Mouse (Mus musculus) MEL (cell line): Measurements from ENCODE around the gene Prrt3. TPM values are rescaled to one million over a fixed set of nuclear protein-coding genes. Genes with fewer than 3 reads are reported as not detected.

Source experiments
- DNase-seq: peaks from one replicate; pipeline ENCODE4 v3.0.0; 2011; ENCODE audit warnings: low read depth, low spot score
- H3K27ac ChIP-seq: 2 replicates; pipeline ENCODE4 v1.5.1; 2012; ENCODE audit warnings: low read depth, mild to moderate bottlenecking, control low read depth, low read length, moderate library complexity; ENCODE audit not compliant: control insufficient read depth
- H3K27me3 ChIP-seq, 2 experiments: fragments of 150-350 bp in 1 of 2; sonication (generic) in 1 of 2; 2 replicates each; pipeline ENCODE4 v1.6.1; 2012; ENCODE audit warnings: low read length in 2 of 2, mild to moderate bottlenecking in 2 of 2, improper control_type of control experiment in 1 of 2, moderate library complexity in 1 of 2; ENCODE audit not compliant: insufficient read depth in 2 of 2, control insufficient read depth in 1 of 2
- H3K36me3 ChIP-seq, 2 experiments: 2 replicates each; pipeline ENCODE4 v1.6.1; 2012 to 2014; ENCODE audit warnings: low read length in 2 of 2, improper control_type of control experiment in 1 of 2, inconsistent platforms in 1 of 2, mild to moderate bottlenecking in 1 of 2; ENCODE audit not compliant: insufficient read depth in 2 of 2, control insufficient read depth in 1 of 2
- H3K4me1 ChIP-seq, 2 experiments: fragments of 150-350 bp in 1 of 2; sonication (generic) in 1 of 2; 2 replicates each; pipeline ENCODE4 v1.6.1; 2012; ENCODE audit warnings: low read length in 2 of 2, improper control_type of control experiment in 1 of 2, mild to moderate bottlenecking in 1 of 2; ENCODE audit not compliant: insufficient read depth in 2 of 2, control insufficient read depth in 1 of 2
- H3K4me3 ChIP-seq, 2 experiments: fragments of 150-350 bp in 1 of 2; sonication (generic) in 1 of 2; 2 replicates each; pipeline ENCODE4 v1.5.1; 2012; ENCODE audit warnings: low read depth in 2 of 2, low read length in 2 of 2, mild to moderate bottlenecking in 2 of 2, moderate library complexity in 2 of 2, control low read depth in 1 of 2, improper control_type of control experiment in 1 of 2; ENCODE audit not compliant: control insufficient read depth in 1 of 2, insufficient read depth in 1 of 2
- H3K79me2 ChIP-seq: 2 replicates; pipeline ENCODE4 v1.6.1; 2012; ENCODE audit warnings: mild to moderate bottlenecking, low read length, moderate library complexity; ENCODE audit not compliant: control insufficient read depth, poor library complexity, insufficient read depth
- H3K9ac ChIP-seq: 2 replicates; pipeline ENCODE4 v1.6.1; 2012; ENCODE audit warnings: low read depth, mild to moderate bottlenecking, control low read depth, low read length, moderate library complexity; ENCODE audit not compliant: control insufficient read depth, poor library complexity, severe bottlenecking
- H3K9me3 ChIP-seq: fragments of 150-350 bp; sonication (generic); replicated peaks from 2 replicates; pipeline ENCODE4 v1.6.1; 2012; ENCODE audit warnings: mild to moderate bottlenecking, low read length, improper control_type of control experiment, moderate library complexity; ENCODE audit not compliant: insufficient read depth
- ETS1 ChIP-seq: IDR thresholded peaks from 2 replicates; pipeline ENCODE4 v1.6.1; 2012; ENCODE audit warnings: low read depth, mild to moderate bottlenecking, inconsistent platforms, low read length, improper control_type of control experiment, moderate library complexity
- MAX ChIP-seq: IDR thresholded peaks from 2 replicates; pipeline ENCODE4 v1.6.1; 2011; ENCODE audit warnings: low read length, improper control_type of control experiment
- ZMIZ1 ChIP-seq: IDR thresholded peaks from 2 replicates; pipeline ENCODE4 v1.6.1; 2012; ENCODE audit warnings: low read depth, mild to moderate bottlenecking, inconsistent platforms, low read length, improper control_type of control experiment, moderate library complexity
- polyA plus RNA-seq, 2 experiments: library from polyadenylated mRNA; stranded (reverse) in 1 of 2; unstranded in 1 of 2; fragments of >175 nt in 1 of 2; fragments of >200 nt in 1 of 2; gene quantifications; 2 replicates each; pipeline versions ENCODE4 v1.2.1 to v1.2.4; 2012; ENCODE audit warnings: low replicate concordance in 2 of 2, low read depth in 1 of 2; ENCODE audit not compliant: insufficient read length in 2 of 2, insufficient read depth in 1 of 2, missing spikeins in 1 of 2
- total RNA-seq: library from RNA; depleted of rRNA; stranded (reverse); fragments of 300-350 nt; gene quantifications from 2 replicates; pipeline ENCODE4 v1.2.3, GENCODE M21; 2012; rRNA removed

The Prrt3 gene
- total and polyA plus RNA-seq, 3 experiments, result 0.08 to 0.10 TPM; not detected in 1

- H3K27ac ChIP-seq, result no peak overlapping the region
- no peaks in the 10 kb centered on the region for H3K27me3 ChIP-seq
- no peak overlapping the region for H3K4me3 ChIP-seq
- peaks cover 12 to 13% of the 10 kb centered on the region in 2 experiments for H3K36me3 ChIP-seq
- no peak for DNase-seq
- H3K79me2 ChIP-seq, result peaks cover 18% of the 10 kb centered on the region
- H3K9me3 ChIP-seq, result no peaks in the 10 kb centered on the region
- H3K9ac ChIP-seq, result no peak overlapping the region
- H3K4me1 ChIP-seq, result peaks cover 4 to 16% of the 10 kb centered on the region in 2 experiments
- TF ChIP-seq ETS1 (0 out of 2 replicates have a peak, but pooled peaks have one; percentile 21), MAX (no peak), ZMIZ1 (no peak)
- TF ChIP-seq, all 39 proteins: peak for 1
These were observed 57.3 kb downstream of the Prrt3 start for GRCm38 (mm10) chr6:113444207-113444965.

Other genes starting within 250 kb of the Prrt3 start
- gene Cpne9, start 219.6 kb downstream of the Prrt3 start, total RNA-seq, result 0.72 and 1.6 TPM in 2 replicates
- 1 to 10 TPM in 1 of 2 experiments, not detected in 1; 1.3 TPM for gene Cpne9, start 219.6 kb downstream of the Prrt3 start, polyA plus RNA-seq
- gene Brpf1, start 194.8 kb downstream of the Prrt3 start, total RNA-seq, result 29.8 and 32.6 TPM in 2 replicates
- gene Brpf1, start 194.8 kb downstream of the Prrt3 start, polyA plus RNA-seq, result 10 to 100 TPM; 44.9 to 46.8 TPM
- gene Ogg1, start 175.0 kb downstream of the Prrt3 start, total RNA-seq, result 8.7 and 9.2 TPM in 2 replicates
- 10 to 100 TPM in 1 of 2 experiments, not detected in 1; 20.0 TPM for gene Ogg1, start 175.0 kb downstream of the Prrt3 start, polyA plus RNA-seq
- 5.3 and 7.9 TPM in 2 replicates for gene Camk1, start 157.9 kb downstream of the Prrt3 start, total RNA-seq
- 10 to 100 TPM in 1 of 2 experiments, not detected in 1; 13.3 TPM for gene Camk1, start 157.9 kb downstream of the Prrt3 start, polyA plus RNA-seq
- gene Tada3, start 124.0 kb downstream of the Prrt3 start, total RNA-seq, result 25.0 and 26.1 TPM in 2 replicates
- 10 to 100 TPM in 1 of 2 experiments, not detected in 1; 62.2 TPM for gene Tada3, start 124.0 kb downstream of the Prrt3 start, polyA plus RNA-seq
- 217 and 231 TPM in 2 replicates for gene Arpc4, start 123.8 kb downstream of the Prrt3 start, total RNA-seq
- 100 to 1,000 TPM in 1 of 2 experiments, not detected in 1; 375 TPM for gene Arpc4, start 123.8 kb downstream of the Prrt3 start, polyA plus RNA-seq
- gene Ttll3, start 112.7 kb downstream of the Prrt3 start, total RNA-seq, result 4.1 and 5.7 TPM in 2 replicates
- gene Ttll3, start 112.7 kb downstream of the Prrt3 start, polyA plus RNA-seq, result 10 to 100 TPM in 1 of 2 experiments, not detected in 1; 11.2 TPM
- gene Rpusd3, start 82.6 kb downstream of the Prrt3 start, total RNA-seq, result 24.8 and 29.4 TPM in 2 replicates
- 10 to 100 TPM in 1 of 2 experiments, not detected in 1; 34.1 TPM for gene Rpusd3, start 82.6 kb downstream of the Prrt3 start, polyA plus RNA-seq
- gene Cidec, start 66.2 kb downstream of the Prrt3 start, total RNA-seq, result not detected in 2 replicates
- gene Cidec, start 66.2 kb downstream of the Prrt3 start, polyA plus RNA-seq, result not detected
- 82.8 and 95.6 TPM in 2 replicates for gene Jagn1, start 59.4 kb downstream of the Prrt3 start, total RNA-seq
- gene Jagn1, start 59.4 kb downstream of the Prrt3 start, polyA plus RNA-seq, result 10 to 100 TPM in 1 of 2 experiments, not detected in 1; 80.6 TPM
- gene Il17re, start 43.4 kb downstream of the Prrt3 start, total RNA-seq, result 0.13 TPM in 1 of 2 replicates, not detected in the other
- not detected for gene Il17re, start 43.4 kb downstream of the Prrt3 start, polyA plus RNA-seq
- 0.52 and 1.2 TPM in 2 replicates for gene Il17rc, start 30.5 kb downstream of the Prrt3 start, total RNA-seq
- 1 to 10 TPM in 1 of 2 experiments, not detected in 1; 1.8 TPM for gene Il17rc, start 30.5 kb downstream of the Prrt3 start, polyA plus RNA-seq
- 4.1 and 5.9 TPM in 2 replicates for gene Creld1, start 18.6 kb downstream of the Prrt3 start, total RNA-seq
- 10 to 100 TPM in 1 of 2 experiments, not detected in 1; 26.7 TPM for gene Creld1, start 18.6 kb downstream of the Prrt3 start, polyA plus RNA-seq
- 56.7 and 73.1 TPM in 2 replicates for gene Emc3, start 29.7 kb upstream of the Prrt3 start, total RNA-seq
- gene Emc3, start 29.7 kb upstream of the Prrt3 start, polyA plus RNA-seq, result 100 to 1,000 TPM in 1 of 2 experiments, 10 to 100 TPM in 1; 62.3 to 172 TPM
- gene Fancd2, start 29.8 kb upstream of the Prrt3 start, total RNA-seq, result 14.0 and 14.1 TPM in 2 replicates
- 10 to 100 TPM; 18.5 to 35.0 TPM for gene Fancd2, start 29.8 kb upstream of the Prrt3 start, polyA plus RNA-seq
- 0.12 and 0.13 TPM in 2 replicates for gene Fancd2os, start 98.8 kb upstream of the Prrt3 start, total RNA-seq
- under 1 TPM in 1 of 2 experiments, not detected in 1; 0.22 TPM for gene Fancd2os, start 98.8 kb upstream of the Prrt3 start, polyA plus RNA-seq
- gene Brk1, start 102.8 kb upstream of the Prrt3 start, total RNA-seq, result 134 and 147 TPM in 2 replicates
- gene Brk1, start 102.8 kb upstream of the Prrt3 start, polyA plus RNA-seq, result 100 to 1,000 TPM in 1 of 2 experiments, not detected in 1; 161 TPM
- gene Vhl, start 122.0 kb upstream of the Prrt3 start, total RNA-seq, result 11.4 and 12.5 TPM in 2 replicates
- 10 to 100 TPM in 1 of 2 experiments, not detected in 1; 12.0 TPM for gene Vhl, start 122.0 kb upstream of the Prrt3 start, polyA plus RNA-seq
- gene Irak2, start 136.5 kb upstream of the Prrt3 start, total RNA-seq, result 5.2 TPM in 2 replicates
- gene Irak2, start 136.5 kb upstream of the Prrt3 start, polyA plus RNA-seq, result 1 to 10 TPM in 1 of 2 experiments, not detected in 1; 6.8 TPM
- gene Tatdn2, start 195.1 kb upstream of the Prrt3 start, total RNA-seq, result 111 and 136 TPM in 2 replicates
- gene Tatdn2, start 195.1 kb upstream of the Prrt3 start, polyA plus RNA-seq, result 100 to 1,000 TPM; 102 to 121 TPM
- 0.26 and 0.81 TPM in 2 replicates for gene Ghrl, start 217.9 kb upstream of the Prrt3 start, total RNA-seq
- gene Ghrl, start 217.9 kb upstream of the Prrt3 start, polyA plus RNA-seq, result 1 to 10 TPM in 1 of 2 experiments, not detected in 1; 2.8 TPM
- gene Sec13, start 238.8 kb upstream of the Prrt3 start, total RNA-seq, result 269 and 277 TPM in 2 replicates
- gene Sec13, start 238.8 kb upstream of the Prrt3 start, polyA plus RNA-seq, result 100 to 1,000 TPM; 182 to 209 TPM